Mouse (Mus musculus): ENCODE measurements around the gene Il11ra1.

GRCm38 (mm10) chr4:41663614-41664013, 36.2 kb upstream of the Il11ra1 start:
- TF ChIP-seq GATA1 (IDR thresholded peaks at IDR 0.05; ENCODE audit: borderline replicate concordance, low read length) (no peak), FLI1 (IDR thresholded peaks at IDR 0.05; ENCODE audit: low read length) (no peak)
